ENCODE assay signal across 8 mouse cellular contexts in the genomic region with DNA sequence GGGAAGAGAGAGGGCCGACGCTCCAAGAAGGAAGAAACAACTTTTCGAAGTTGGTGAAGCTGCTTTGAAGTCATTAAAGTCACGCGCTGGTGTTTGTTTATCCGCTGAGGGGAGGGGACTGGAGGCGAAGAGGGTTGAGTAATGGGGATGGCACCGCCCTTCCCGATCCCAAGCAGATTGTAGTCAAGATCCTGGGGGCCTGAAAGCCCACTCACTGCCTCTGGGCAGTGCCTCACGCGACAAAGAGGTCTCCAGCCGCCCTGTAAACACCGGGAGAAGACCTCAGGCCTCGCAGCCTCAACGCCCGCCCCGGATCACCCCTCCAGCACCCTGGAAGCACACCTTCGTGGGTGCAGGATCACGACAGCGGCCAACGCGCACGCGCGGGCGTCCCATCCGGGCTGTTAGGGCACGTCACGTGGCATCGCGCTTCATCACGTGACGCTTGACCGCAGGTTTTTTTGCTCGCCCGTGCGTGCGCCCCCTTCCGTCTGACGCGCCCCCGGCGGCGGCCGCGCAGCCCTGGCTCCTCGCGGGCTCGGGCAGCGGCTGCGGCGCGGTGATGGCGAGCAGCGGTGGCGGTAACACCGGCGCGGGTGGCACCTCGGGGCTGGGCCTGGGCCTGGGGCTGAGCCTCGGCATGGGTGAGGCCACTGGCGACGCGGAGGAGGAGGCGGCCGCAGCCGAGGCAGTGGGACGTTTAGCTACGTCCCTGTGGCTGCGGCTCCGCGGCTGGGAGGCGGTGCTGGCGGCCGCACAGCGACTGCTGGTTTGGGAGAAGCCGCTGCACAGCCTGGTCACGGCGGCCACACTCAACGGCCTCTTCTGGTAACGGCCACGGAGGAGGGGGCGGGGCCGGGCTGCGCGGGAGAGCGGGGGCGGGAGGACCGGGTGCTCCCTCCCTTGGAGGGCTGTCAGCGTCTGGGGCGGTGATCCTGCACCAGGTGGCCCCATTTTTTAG. TPM values are rescaled to one million over a fixed set of nuclear protein-coding genes. Genes with fewer than 3 reads are reported as not detected.
DNase-seq lines count a peak whose midpoint lies in the region; ATAC-seq lines count a peak whose summit lies in the region.

Cnppd1 (minus strand) TSS at position 411 of the 961 bp plus-strand sequence.
Retreg2 (plus strand) TSS at position 478 of the 961 bp plus-strand sequence.

- peaks cover 52% of the 10 kb centered on the region for H3K4me1 ChIP-seq in megakaryocyte, embryonic 14.5 days

- peaks cover 71% of the 10 kb centered on the region for H3K36me3 ChIP-seq in megakaryocyte, embryonic 14.5 days (replicated peaks; ENCODE audit: low read length)

- peak; percentile 62 for ATAC-seq in common myeloid progenitor, adult 5-6 weeks (replicated peaks; ENCODE audit: low read depth, poor library complexity, severe bottlenecking)

- no peaks in the 10 kb centered on the region for H3K9me3 ChIP-seq in megakaryocyte, embryonic 14.5 days

- peak within 1 kb of the TSS; percentile 99 for H3K4me3 ChIP-seq in megakaryocyte, embryonic 14.5 days (replicated peaks)

- peak; percentile 97 for DNase-seq in ZHBTc4 (ENCODE audit: low read depth, low spot score)
- DNase-seq in gastrocnemius, adult 8-10 months (ENCODE audit: low spot score in 2 of 2), result peak; percentile 92 to 96
- peak; percentile 73 for DNase-seq in hindlimb bud, embryonic 11.5 days (ENCODE audit: extremely low spot score, low read depth, low spot score)
- DNase-seq in left cerebral cortex, adult 8-10 months (ENCODE audit: low spot score in 2 of 2), result peak; percentile 96 to 97
- peak; percentile 97 to 98 for DNase-seq in right cerebral cortex, postnatal 10 days (ENCODE audit: low spot score in 2 of 2)
- DNase-seq in urinary bladder, postnatal 25 days (ENCODE audit: low spot score), result peak; percentile 96

- no peaks in the 10 kb centered on the region for H3K27me3 ChIP-seq in megakaryocyte, embryonic 14.5 days (replicated peaks)

RNA-seq across cellular contexts. Expression of gene Cnppd1, which starts in this region (rescaled TPM):
- total RNA-seq in common myeloid progenitor, adult 5-6 weeks (2017), result 37.0 and 38.3 TPM in 2 replicates
- total RNA-seq in gastrocnemius, adult 8-10 months (2022), result 10 to 100 TPM; 15.6 to 18.5 (median 15.9) TPM
- total RNA-seq in left cerebral cortex, adult 8-10 months (2022), result 10 to 100 TPM; 31.6 to 36.5 (median 33.8) TPM
- 34.3 and 35.1 TPM in 2 replicates for polyA plus RNA-seq in megakaryocyte, embryonic 14.5 days (2012; ENCODE audit: insufficient read depth, low replicate concordance)

RNA-seq across cellular contexts. Expression of gene Retreg2, which starts in this region (rescaled TPM):
- total RNA-seq in common myeloid progenitor, adult 5-6 weeks (2017), result 45.8 and 60.1 TPM in 2 replicates
- total RNA-seq in gastrocnemius, adult 8-10 months (2022), result 10 to 100 TPM in 1 of 4 experiments, 1 to 10 TPM in 3; 7.6 to 10.3 (median 9.2) TPM
- total RNA-seq in left cerebral cortex, adult 8-10 months (2022), result 100 to 1,000 TPM; 202 to 212 (median 206) TPM
- polyA plus RNA-seq in megakaryocyte, embryonic 14.5 days (2012; ENCODE audit: insufficient read depth, low replicate concordance), result 42.4 and 48.9 TPM in 2 replicates

Comparison
In these comparisons a context has a peak if more than half of its experiments do, and no peak if none do; other contexts are left out.
1. Peak in every context shown above with its lines: DNase-seq, ATAC-seq and H3K4me3 ChIP-seq.